Mouse (Mus musculus) heart, postnatal 36 days (tissue): ENCODE results near the gene Gm20388. TPM values are rescaled to one million over a fixed set of nuclear protein-coding genes. Genes with fewer than 3 reads are reported as not detected.

Source experiments
- DNase-seq, 2 experiments: peaks; one replicate each; pipeline ENCODE4 v3.0.0; 2021 to 2022
- intact Hi-C: fragments of 180-260 bp; cut with DNase I; formaldehyde crosslinking; loops from one replicate; pipeline ENCODE4 v1.15.1; 2025
- total RNA-seq, 2 experiments: library from RNA; stranded (reverse); gene quantifications; 2 replicates each; pipeline ENCODE4 v1.2.3; 2021

Gene Gm20388
- total RNA-seq, 2 experiments from 2014 or later: 3.5 to 4.9 TPM

GRCm38 (mm10) chr8:123882412-123882811, 3971.8 kb downstream of the Gm20388 start:
- intact Hi-C loops: no loop called here
- no peak for DNase-seq

- intact Hi-C loops: no loop called here
Observed at GRCm38 (mm10) chr8:123883094-123883493, 3972.5 kb downstream of the Gm20388 start.

GRCm38 (mm10) chr8:123884721-123885565, 3974.3 kb downstream of the Gm20388 start:
- intact Hi-C loops: no loop called here
- DNase-seq: no peak

More at GRCm38 (mm10) chr8:123883094-123883493, 3972.5 kb downstream of the Gm20388 start:
- DNase-seq: no peak

GRCm38 (mm10) chr8:123887163-123887562, 3976.5 kb downstream of the Gm20388 start:
- DNase-seq: no peak
- intact Hi-C loops: no loop called here

GRCm38 (mm10) chr8:123887956-123888355, 3977.3 kb downstream of the Gm20388 start:
- intact Hi-C loops: no loop called here
- no peak for DNase-seq

GRCm38 (mm10) chr8:123889797-123890196, 3979.2 kb downstream of the Gm20388 start:
- DNase-seq: no peak
- intact Hi-C loops: no loop called here

- intact Hi-C loops: no loop called here
- peak; percentile 29 to 41 for DNase-seq
Observed at GRCm38 (mm10) chr8:123891271-123891670, 3980.6 kb downstream of the Gm20388 start.

GRCm38 (mm10) chr8:123891883-123892585, 3981.4 kb downstream of the Gm20388 start:
- intact Hi-C loops: no loop called here
- DNase-seq: no peak

- intact Hi-C loops: no loop called here
- DNase-seq: no peak
Observed at GRCm38 (mm10) chr8:123892586-123893155, 3982.0 kb downstream of the Gm20388 start.

- intact Hi-C loops: no loop called here
- DNase-seq: no peak
Observed at GRCm38 (mm10) chr8:123893413-123893812, 3982.8 kb downstream of the Gm20388 start.

GRCm38 (mm10) chr8:123894502-123895097, 3984.0 kb downstream of the Gm20388 start, which contains the start of gene Acta1:
Acta1 (minus strand) TSS chr8:123894751.
- no peak for DNase-seq
- intact Hi-C loops: loop anchor here (5.0 kb wide), 1 partner anchor 57 kb away; no protein-coding TSS in a partner anchor

GRCm38 (mm10) chr8:123895230-123895629, 3984.6 kb downstream of the Gm20388 start:
- intact Hi-C loops: loop anchor here (5.0 kb wide), 1 partner anchor 58 kb away; no protein-coding TSS in a partner anchor
- DNase-seq: no peak

GRCm38 (mm10) chr8:123895680-123896365, 3985.2 kb downstream of the Gm20388 start:
- intact Hi-C loops: loop anchor here (5.0 kb wide), 1 partner anchor 59 kb away; no protein-coding TSS in a partner anchor
- no peak for DNase-seq

- intact Hi-C loops: loop anchor here (5.0 kb wide), 1 partner anchor 59 kb away; no protein-coding TSS in a partner anchor
- DNase-seq: no peak
Observed at GRCm38 (mm10) chr8:123896366-123896761, 3985.7 kb downstream of the Gm20388 start.

GRCm38 (mm10) chr8:123896774-123897173, 3986.1 kb downstream of the Gm20388 start:
- DNase-seq: no peak
- intact Hi-C loops: loop anchor here (5.0 kb wide), 1 partner anchor 59 kb away; no protein-coding TSS in a partner anchor

GRCm38 (mm10) chr8:123898576-123898975, 3987.9 kb downstream of the Gm20388 start:
- DNase-seq: no peak
- intact Hi-C loops: loop anchor here (5.0 kb wide), 1 partner anchor 61 kb away; no protein-coding TSS in a partner anchor

- intact Hi-C loops: loop anchor here (5.0 kb wide), 1 partner anchor 62 kb away; no protein-coding TSS in a partner anchor
- no peak for DNase-seq
Observed at GRCm38 (mm10) chr8:123899366-123899765, 3988.7 kb downstream of the Gm20388 start.

- DNase-seq: no peak
- intact Hi-C loops: no loop called here
Observed at GRCm38 (mm10) chr8:123902653-123903052, 3992.0 kb downstream of the Gm20388 start.

- no peak for DNase-seq
- intact Hi-C loops: loop anchor here (5.0 kb wide), 1 partner anchor 115 kb away; no protein-coding TSS in a partner anchor
Observed at GRCm38 (mm10) chr8:123907604-123908003, 3997.0 kb downstream of the Gm20388 start.

- no peak for DNase-seq
- intact Hi-C loops: no loop called here
Observed at GRCm38 (mm10) chr8:123912265-123912664, 4001.6 kb downstream of the Gm20388 start.
